Mouse (Mus musculus): ENCODE measurements around the gene Mcl1.

- TF ChIP-seq CTCF (IDR thresholded peaks at IDR 0.05; ENCODE audit: low read depth, low read length) (no peak), POLR2A (IDR thresholded peaks at IDR 0.05; ENCODE audit: borderline replicate concordance, low read depth, low read length) (no peak)
Measured at GRCm38 (mm10) chr3:95657108-95657507, 1.5 kb upstream of the Mcl1 start.
